Mouse (Mus musculus): Measurements from ENCODE around the gene Rfx2. TPM values are rescaled to one million over a fixed set of nuclear protein-coding genes. Genes with fewer than 3 reads are reported as not detected.

Rfx2 gene
- polyA plus RNA-seq, 1 experiment = 4.4 TPM

- no peaks in the 10 kb centered on the region for H3K36me3 ChIP-seq (ENCODE audit: control insufficient read depth, insufficient read depth)
- no peak for TF ChIP-seq REST (IDR thresholded peaks at IDR 0.05; ENCODE audit: insufficient read depth, insufficient read length)
- no peak for TF ChIP-seq MYOD1 (IDR thresholded peaks at IDR 0.05; ENCODE audit: control insufficient read depth in 1 of 3, insufficient read length in 2 of 3, low read depth in 2 of 3)
- no peak for TF ChIP-seq POLR2A (IDR thresholded peaks at IDR 0.05; ENCODE audit: insufficient read length, low read depth)
- no peak for TF ChIP-seq MYOG (IDR thresholded peaks at IDR 0.05; ENCODE audit: control insufficient read depth in 1 of 3, insufficient read depth in 1 of 3, insufficient read length in 2 of 3, low read depth in 2 of 3)
- no peak for TF ChIP-seq SRF (IDR thresholded peaks at IDR 0.05; ENCODE audit: control insufficient read depth, insufficient read length, low read depth)
- TF ChIP-seq POLR2AphosphoS2 (IDR thresholded peaks at IDR 0.05; ENCODE audit: insufficient read length, low read depth) = no peak
- no peak for TF ChIP-seq TCF12 (IDR thresholded peaks at IDR 0.05; ENCODE audit: insufficient read depth, poor library complexity, severe bottlenecking)
- TF ChIP-seq E2F4 (IDR thresholded peaks at IDR 0.05; ENCODE audit: insufficient read depth) = no peak
- no peak for TF ChIP-seq USF1 (IDR thresholded peaks at IDR 0.05; ENCODE audit: low read depth)
- no peak for TF ChIP-seq TCF3 (IDR thresholded peaks at IDR 0.05; ENCODE audit: insufficient read length, low read depth)
- TF ChIP-seq MAX (IDR thresholded peaks at IDR 0.05; ENCODE audit: low read depth) = no peak
- no peak for TF ChIP-seq CEBPB (IDR thresholded peaks at IDR 0.05; ENCODE audit: insufficient read depth, poor library complexity, severe bottlenecking)
These were observed 2.6 kb upstream of the Rfx2 start for GRCm38 (mm10) chr17:56833381-56833780.

GRCm38 (mm10) chr17:56832918-56833317 is 2.1 kb upstream of the Rfx2 start:
- Histone ChIP-seq H3K36me3 (ENCODE audit: control insufficient read depth, insufficient read depth) (no peaks in the 10 kb centered on the region), H3K4me2 (ENCODE audit: low read depth) (no peak overlapping the region), H3K4me3 (no peak overlapping the region), H3K27me3 (ENCODE audit: control insufficient read depth, insufficient read depth, insufficient read length) (peaks cover 16% of the 10 kb centered on the region), H3ac (ENCODE audit: control insufficient read depth, insufficient read length) (no peak overlapping the region), H3K79me2 (ENCODE audit: control insufficient read depth, insufficient read depth) (no peaks in the 10 kb centered on the region)
- no peak for TF ChIP-seq POLR2AphosphoS2 (IDR thresholded peaks at IDR 0.05; ENCODE audit: insufficient read length, low read depth)
- no peak for TF ChIP-seq TCF3 (IDR thresholded peaks at IDR 0.05; ENCODE audit: insufficient read length, low read depth)
- TF ChIP-seq TCF12 (IDR thresholded peaks at IDR 0.05; ENCODE audit: insufficient read depth, poor library complexity, severe bottlenecking) = no peak
- TF ChIP-seq REST (IDR thresholded peaks at IDR 0.05; ENCODE audit: insufficient read depth, insufficient read length) = no peak
- TF ChIP-seq POLR2A (IDR thresholded peaks at IDR 0.05; ENCODE audit: insufficient read length, low read depth) = no peak
- TF ChIP-seq MAX (IDR thresholded peaks at IDR 0.05; ENCODE audit: low read depth) = no peak
- no peak for TF ChIP-seq E2F4 (IDR thresholded peaks at IDR 0.05; ENCODE audit: insufficient read depth)
- no peak for TF ChIP-seq MYOG (IDR thresholded peaks at IDR 0.05; ENCODE audit: control insufficient read depth in 1 of 3, insufficient read depth in 1 of 3, insufficient read length in 2 of 3, low read depth in 2 of 3)
- TF ChIP-seq CEBPB (IDR thresholded peaks at IDR 0.05; ENCODE audit: insufficient read depth, poor library complexity, severe bottlenecking) = no peak
- no peak for TF ChIP-seq SRF (IDR thresholded peaks at IDR 0.05; ENCODE audit: control insufficient read depth, insufficient read length, low read depth)
- no peak for TF ChIP-seq MYOD1 (IDR thresholded peaks at IDR 0.05; ENCODE audit: control insufficient read depth in 1 of 3, insufficient read length in 2 of 3, low read depth in 2 of 3)
- TF ChIP-seq USF1 (IDR thresholded peaks at IDR 0.05; ENCODE audit: low read depth) = no peak

More at GRCm38 (mm10) chr17:56833381-56833780, 2.6 kb upstream of the Rfx2 start:
- H3K27me3 ChIP-seq (ENCODE audit: control insufficient read depth, insufficient read depth, insufficient read length) = peaks cover 20% of the 10 kb centered on the region
- no peak overlapping the region for H3ac ChIP-seq (ENCODE audit: control insufficient read depth, insufficient read length)
- H3K4me2 ChIP-seq (ENCODE audit: low read depth) = no peak overlapping the region
- no peaks in the 10 kb centered on the region for H3K79me2 ChIP-seq (ENCODE audit: control insufficient read depth, insufficient read depth)
- H3K4me3 ChIP-seq = no peak overlapping the region

GRCm38 (mm10) chr17:56831111-56831816 is 451 bp upstream of the Rfx2 start:
- TF ChIP-seq POLR2AphosphoS2 (IDR thresholded peaks at IDR 0.05; ENCODE audit: insufficient read length, low read depth) (no peak), TCF12 (IDR thresholded peaks at IDR 0.05; ENCODE audit: insufficient read depth, poor library complexity, severe bottlenecking) (no peak), CEBPB (IDR thresholded peaks at IDR 0.05; ENCODE audit: insufficient read depth, poor library complexity, severe bottlenecking) (no peak), SRF (IDR thresholded peaks at IDR 0.05; ENCODE audit: control insufficient read depth, insufficient read length, low read depth) (no peak), POLR2A (IDR thresholded peaks at IDR 0.05; ENCODE audit: insufficient read length, low read depth) (no peak), E2F4 (IDR thresholded peaks at IDR 0.05; ENCODE audit: insufficient read depth) (peak; percentile 49), TCF3 (IDR thresholded peaks at IDR 0.05; ENCODE audit: insufficient read length, low read depth) (no peak), MYOD1 (IDR thresholded peaks at IDR 0.05; ENCODE audit: control insufficient read depth in 1 of 3, insufficient read length in 2 of 3, low read depth in 2 of 3) (peak in 1 of 3 experiments; percentile 2), USF1 (IDR thresholded peaks at IDR 0.05; ENCODE audit: low read depth) (no peak), MYOG (IDR thresholded peaks at IDR 0.05; ENCODE audit: control insufficient read depth in 1 of 3, insufficient read depth in 1 of 3, insufficient read length in 2 of 3, low read depth in 2 of 3) (peak in 1 of 3 experiments; percentile 13), REST (IDR thresholded peaks at IDR 0.05; ENCODE audit: insufficient read depth, insufficient read length) (no peak), MAX (IDR thresholded peaks at IDR 0.05; ENCODE audit: low read depth) (no peak)
- peak overlapping the region; percentile 80 for H3K4me2 ChIP-seq (ENCODE audit: low read depth)
- H3K4me3 ChIP-seq = peak overlapping the region; percentile 25

GRCm38 (mm10) chr17:56829795-56830194 is 1.0 kb downstream of the Rfx2 start:
- TF ChIP-seq POLR2AphosphoS2 (IDR thresholded peaks at IDR 0.05; ENCODE audit: insufficient read length, low read depth) (no peak), CEBPB (IDR thresholded peaks at IDR 0.05; ENCODE audit: insufficient read depth, poor library complexity, severe bottlenecking) (no peak), E2F4 (IDR thresholded peaks at IDR 0.05; ENCODE audit: insufficient read depth) (no peak), MAX (IDR thresholded peaks at IDR 0.05; ENCODE audit: low read depth) (no peak), MYOG (IDR thresholded peaks at IDR 0.05; ENCODE audit: control insufficient read depth in 1 of 3, insufficient read depth in 1 of 3, insufficient read length in 2 of 3, low read depth in 2 of 3) (no peak), REST (IDR thresholded peaks at IDR 0.05; ENCODE audit: insufficient read depth, insufficient read length) (no peak), USF1 (IDR thresholded peaks at IDR 0.05; ENCODE audit: low read depth) (no peak), POLR2A (IDR thresholded peaks at IDR 0.05; ENCODE audit: insufficient read length, low read depth) (no peak)
- Histone ChIP-seq H3K4me2 (ENCODE audit: low read depth) (peak overlapping the region; percentile 93), H3K36me3 (ENCODE audit: control insufficient read depth, insufficient read depth) (no peaks in the 10 kb centered on the region), H3K27me3 (ENCODE audit: control insufficient read depth, insufficient read depth, insufficient read length) (no peaks in the 10 kb centered on the region), H3K4me3 (peak overlapping the region; percentile 25), H3K79me2 (ENCODE audit: control insufficient read depth, insufficient read depth) (no peaks in the 10 kb centered on the region), H3ac (ENCODE audit: control insufficient read depth, insufficient read length) (no peak overlapping the region)

More at GRCm38 (mm10) chr17:56831111-56831816, 451 bp upstream of the Rfx2 start:
- Histone ChIP-seq H3ac (ENCODE audit: control insufficient read depth, insufficient read length) (peak overlapping the region; percentile 49), H3K36me3 (ENCODE audit: control insufficient read depth, insufficient read depth) (no peaks in the 10 kb centered on the region), H3K79me2 (ENCODE audit: control insufficient read depth, insufficient read depth) (no peaks in the 10 kb centered on the region), H3K27me3 (ENCODE audit: control insufficient read depth, insufficient read depth, insufficient read length) (peaks cover under 1% of the 10 kb centered on the region)

Measured in myocyte (in vitro differentiated cells).